Mouse (Mus musculus) left cerebral cortex, adult 18-20 months (tissue): ENCODE data around the gene Gmfb. TPM values are rescaled to one million over a fixed set of nuclear protein-coding genes. Genes with fewer than 3 reads are reported as not detected.

Experiments used
- total RNA-seq, 2 experiments: library from RNA; stranded (reverse); gene quantifications; 2 replicates each; pipeline ENCODE4 v1.2.3; 2021

Gmfb gene
- total RNA-seq, 2 experiments from 2014 or later, result 145 to 150 TPM

Other genes with a start within 250 kb of the Gmfb start
- gene Cdkn3, start 61.7 kb downstream of the Gmfb start, total RNA-seq, result 1 to 10 TPM; 1.0 to 1.2 TPM
- gene Cnih1, start 33.8 kb downstream of the Gmfb start, total RNA-seq, result 10 to 100 TPM; 88.2 to 91.3 TPM
- 10 to 100 TPM; 32.3 to 35.0 TPM for gene Cgrrf1, start 9.9 kb upstream of the Gmfb start, total RNA-seq
- gene Samd4, start 60.6 kb upstream of the Gmfb start, total RNA-seq, result 10 to 100 TPM; 25.9 to 29.3 TPM